Mouse (Mus musculus): ENCODE data around the gene Aldh16a1. TPM values are rescaled to one million over a fixed set of nuclear protein-coding genes. Genes with fewer than 3 reads are reported as not detected.
"Not testable (repeated sequence)": the region's sequence is repeated elsewhere in the genome, so short reads cannot be mapped to it uniquely, and the experiment has no call there.

Gene Aldh16a1
- polyA plus RNA-seq, 1 experiment: 97.2 TPM

GRCm38 (mm10) chr7:45174567-45175280 is 20.3 kb upstream of the Aldh16a1 start:
- Histone ChIP-seq H3K4me3 (ENCODE audit: control insufficient read depth, insufficient read depth, low read length) (no peak overlapping the region), H3K4me1 (replicated peaks; ENCODE audit: control insufficient read depth, insufficient read depth, low read length) (no peaks in the 10 kb centered on the region), H3K27me3 (ENCODE audit: control insufficient read depth, insufficient read depth, low read length) (peaks cover 27% of the 10 kb centered on the region), H3K27ac (ENCODE audit: control insufficient read depth, insufficient read depth, low read length) (no peak overlapping the region), H3K36me3 (ENCODE audit: control insufficient read depth, insufficient read depth, low read length) (no peaks in the 10 kb centered on the region)
- WGBS: 4% methylated on average over 28 of the region's 29 CpGs
- DNase-seq: no peak
- TF ChIP-seq POLR2A (IDR thresholded peaks at IDR 0.05; ENCODE audit: control insufficient read depth, extremely low read depth, insufficient read depth, low read length, poor library complexity): no peak
- no peak for TF ChIP-seq CTCF (IDR thresholded peaks at IDR 0.05; ENCODE audit: borderline replicate concordance, control insufficient read depth, extremely low read depth, insufficient read depth, low read length, poor library complexity)

DNA sequence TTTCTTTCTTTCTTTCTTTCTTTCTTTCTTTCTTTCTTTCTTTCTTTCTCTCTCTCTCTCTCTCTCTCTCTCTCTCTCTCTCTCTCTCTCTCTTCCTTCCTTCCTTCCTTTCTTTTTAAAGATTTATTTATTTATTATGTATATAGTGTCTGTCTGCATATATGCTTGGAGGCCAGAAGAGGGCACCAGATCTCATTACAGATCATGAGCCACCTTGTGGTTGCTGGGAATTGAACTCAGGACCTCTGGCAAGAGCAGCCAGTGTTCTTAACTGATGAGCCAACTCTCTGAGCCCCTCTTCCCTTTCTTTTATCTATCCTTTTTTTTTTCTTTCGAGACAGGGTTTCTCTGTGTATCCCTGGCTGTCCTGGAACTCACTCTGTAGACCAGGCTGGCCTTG is 19.4 kb upstream of the Aldh16a1 start:
- not testable (repeated sequence) for H3K4me1 ChIP-seq (replicated peaks; ENCODE audit: control insufficient read depth, insufficient read depth, low read length); DNase-seq; H3K36me3 ChIP-seq (ENCODE audit: control insufficient read depth, insufficient read depth, low read length); H3K27ac ChIP-seq (ENCODE audit: control insufficient read depth, insufficient read depth, low read length); H3K4me3 ChIP-seq (ENCODE audit: control insufficient read depth, insufficient read depth, low read length)
- 55% methylated on average over 1 of the region's 1 CpGs for WGBS
- peaks cover 27% of the 10 kb centered on the region for H3K27me3 ChIP-seq (ENCODE audit: control insufficient read depth, insufficient read depth, low read length)

DNA sequence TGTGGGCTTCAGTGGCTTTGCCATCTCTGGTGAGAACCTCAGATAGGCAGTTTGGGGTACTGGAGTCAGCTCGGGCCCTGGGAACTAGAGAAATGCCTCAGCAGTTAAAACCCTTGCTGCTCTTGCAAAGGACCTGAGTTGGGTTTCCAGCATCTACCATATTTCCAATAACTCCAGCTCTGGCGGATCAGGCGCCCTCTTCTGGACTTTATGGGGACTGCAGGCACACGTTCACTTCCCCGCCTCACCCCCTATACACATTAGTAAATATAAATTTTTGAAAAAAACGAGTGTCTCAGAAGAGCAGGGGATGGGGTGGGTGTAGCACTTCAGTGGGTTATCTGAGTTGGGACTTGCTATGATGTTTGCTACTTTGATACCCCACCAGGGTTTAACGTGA is 18.6 kb upstream of the Aldh16a1 start:
- no peaks in the 10 kb centered on the region for H3K36me3 ChIP-seq (ENCODE audit: control insufficient read depth, insufficient read depth, low read length)
- 58% methylated on average over 7 of the region's 7 CpGs for WGBS
- H3K4me3 ChIP-seq (ENCODE audit: control insufficient read depth, insufficient read depth, low read length): no peak overlapping the region
- no peak overlapping the region for H3K27ac ChIP-seq (ENCODE audit: control insufficient read depth, insufficient read depth, low read length)
- H3K4me1 ChIP-seq (replicated peaks; ENCODE audit: control insufficient read depth, insufficient read depth, low read length): no peaks in the 10 kb centered on the region
- DNase-seq: peak; percentile 42
- TF ChIP-seq POLR2A (IDR thresholded peaks at IDR 0.05; ENCODE audit: control insufficient read depth, extremely low read depth, insufficient read depth, low read length, poor library complexity): no peak
- peak; percentile 49; the same call in 1 of the 2 replicates for TF ChIP-seq CTCF (IDR thresholded peaks at IDR 0.05; ENCODE audit: borderline replicate concordance, control insufficient read depth, extremely low read depth, insufficient read depth, low read length, poor library complexity)
- peaks cover 32% of the 10 kb centered on the region for H3K27me3 ChIP-seq (ENCODE audit: control insufficient read depth, insufficient read depth, low read length)

GRCm38 (mm10) chr7:45169495-45169894 is 15.1 kb upstream of the Aldh16a1 start:
- H3K4me1 ChIP-seq (replicated peaks; ENCODE audit: control insufficient read depth, insufficient read depth, low read length): no peaks in the 10 kb centered on the region
- WGBS: 99% methylated on average over 3 of the region's 3 CpGs
- no peaks in the 10 kb centered on the region for H3K36me3 ChIP-seq (ENCODE audit: control insufficient read depth, insufficient read depth, low read length)
- peaks cover 17% of the 10 kb centered on the region; the same call in 1 of the 2 replicates for H3K27me3 ChIP-seq (ENCODE audit: control insufficient read depth, insufficient read depth, low read length)
- H3K27ac ChIP-seq (ENCODE audit: control insufficient read depth, insufficient read depth, low read length): no peak overlapping the region
- no peak for DNase-seq
- TF ChIP-seq POLR2A (IDR thresholded peaks at IDR 0.05; ENCODE audit: control insufficient read depth, extremely low read depth, insufficient read depth, low read length, poor library complexity) (no peak), CTCF (IDR thresholded peaks at IDR 0.05; ENCODE audit: borderline replicate concordance, control insufficient read depth, extremely low read depth, insufficient read depth, low read length, poor library complexity) (no peak)
- no peak overlapping the region for H3K4me3 ChIP-seq (ENCODE audit: control insufficient read depth, insufficient read depth, low read length)

DNA sequence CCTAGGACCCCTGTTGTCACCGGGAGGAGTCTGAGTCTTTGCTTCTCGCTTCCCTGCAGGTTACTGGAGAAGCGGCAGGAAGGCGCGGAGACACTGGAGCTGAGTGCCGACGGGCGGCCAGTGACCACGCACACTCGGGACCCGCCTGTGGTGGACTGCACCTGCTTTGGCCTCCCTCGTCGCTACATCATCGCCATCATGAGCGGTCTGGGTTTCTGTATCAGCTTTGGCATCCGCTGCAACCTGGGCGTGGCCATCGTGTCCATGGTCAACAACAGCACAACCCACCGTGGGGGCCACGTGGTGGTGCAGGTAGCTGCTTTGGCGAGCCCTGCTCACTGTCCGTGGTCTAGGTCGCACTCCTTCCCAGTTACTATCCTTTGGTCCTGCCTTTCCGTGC is 14.3 kb upstream of the Aldh16a1 start:
- no peak for TF ChIP-seq CTCF (IDR thresholded peaks at IDR 0.05; ENCODE audit: borderline replicate concordance, control insufficient read depth, extremely low read depth, insufficient read depth, low read length, poor library complexity)
- Histone ChIP-seq H3K4me1 (replicated peaks; ENCODE audit: control insufficient read depth, insufficient read depth, low read length) (no peaks in the 10 kb centered on the region; the same call in 1 of the 2 replicates), H3K4me3 (ENCODE audit: control insufficient read depth, insufficient read depth, low read length) (no peak overlapping the region), H3K27me3 (ENCODE audit: control insufficient read depth, insufficient read depth, low read length) (peaks cover 23% of the 10 kb centered on the region), H3K36me3 (ENCODE audit: control insufficient read depth, insufficient read depth, low read length) (no peaks in the 10 kb centered on the region), H3K27ac (ENCODE audit: control insufficient read depth, insufficient read depth, low read length) (no peak overlapping the region)
- 22% methylated on average over 24 of the region's 24 CpGs for WGBS
- no peak for DNase-seq

DNA sequence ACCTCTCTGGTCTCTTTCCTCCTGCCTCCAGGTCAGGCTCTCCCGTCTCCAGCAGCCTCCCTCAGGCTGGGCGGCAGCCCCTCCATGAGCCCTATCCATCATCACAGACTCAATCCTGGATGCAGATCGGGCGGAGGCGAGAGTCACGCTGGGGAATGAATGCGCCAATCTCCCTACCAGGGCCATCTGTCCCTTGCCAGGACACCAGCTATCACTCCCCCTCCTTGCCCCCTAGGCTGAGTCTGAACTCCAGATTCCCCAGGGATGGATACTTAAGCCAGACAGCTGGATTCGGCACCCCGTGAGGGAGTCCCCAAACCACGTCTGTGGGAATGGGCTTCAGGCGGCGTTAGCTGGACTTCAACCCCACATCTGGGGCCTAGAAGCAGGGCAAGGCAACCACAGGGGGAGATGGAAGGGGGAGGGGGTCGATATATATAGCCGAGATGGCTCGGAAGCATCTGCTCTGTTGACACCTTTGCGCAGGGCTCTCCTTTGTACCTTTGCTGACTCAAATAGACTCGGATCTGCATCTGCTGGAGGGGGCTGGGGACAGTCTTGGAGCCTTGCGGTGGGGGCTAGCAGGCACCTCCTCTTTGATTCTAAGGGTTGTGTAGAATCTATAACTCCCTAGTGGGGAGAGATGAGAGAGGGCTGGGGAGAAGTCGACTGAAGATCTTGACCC is 13.5 kb upstream of the Aldh16a1 start:
- Histone ChIP-seq H3K4me3 (ENCODE audit: control insufficient read depth, insufficient read depth, low read length) (no peak overlapping the region), H3K36me3 (ENCODE audit: control insufficient read depth, insufficient read depth, low read length) (no peaks in the 10 kb centered on the region), H3K27me3 (ENCODE audit: control insufficient read depth, insufficient read depth, low read length) (peaks cover 25% of the 10 kb centered on the region), H3K27ac (ENCODE audit: control insufficient read depth, insufficient read depth, low read length) (no peak overlapping the region), H3K4me1 (replicated peaks; ENCODE audit: control insufficient read depth, insufficient read depth, low read length) (no peaks in the 10 kb centered on the region; the same call in 1 of the 2 replicates)
- no peak for DNase-seq
- 18% methylated on average over 19 of the region's 19 CpGs for WGBS
- TF ChIP-seq CTCF (IDR thresholded peaks at IDR 0.05; ENCODE audit: borderline replicate concordance, control insufficient read depth, extremely low read depth, insufficient read depth, low read length, poor library complexity) (no peak), POLR2A (IDR thresholded peaks at IDR 0.05; ENCODE audit: control insufficient read depth, extremely low read depth, insufficient read depth, low read length, poor library complexity) (no peak)
